Mouse (Mus musculus) heart, postnatal 0 days (tissue): ENCODE measurements at regions not wholly inside any gene's neighbourhood (a gene's known extent, or its start where the extent isn't known, plus 50 kb on each side); places are given as distances from the start of the nearest gene placed in this dataset.

Source experiments
- CTCF ChIP-seq: IDR thresholded peaks from 2 replicates; pipeline ENCODE4 v1.5.1; 2016; ENCODE audit warnings: antibody characterized with exemption, control low read depth, low read depth
- EP300 ChIP-seq: IDR thresholded peaks from 2 replicates; pipeline ENCODE4 v1.6.1; 2016; ENCODE audit warnings: antibody characterized with exemption, low read depth

GRCm38 (mm10) chr11:117579720-117580119 lies 74.4 kb upstream of the Tnrc6c start:
- TF ChIP-seq CTCF = no peak
- no peak for TF ChIP-seq EP300
